Mouse (Mus musculus): ENCODE measurements around the gene Itgb2. TPM values are rescaled to one million over a fixed set of nuclear protein-coding genes. Genes with fewer than 3 reads are reported as not detected.

The Itgb2 gene
- polyA plus RNA-seq, 2 experiments = 8.7 to 11.1 TPM

- WGBS (ENCODE audit: insufficient replicate concordance) = 8% methylated on average over 18 of the region's 18 CpGs
- Histone ChIP-seq H3K4me1 (replicated peaks; ENCODE audit: control insufficient read depth in 2 of 2, insufficient read depth in 2 of 2, low read length in 1 of 2) (peaks cover 0 to 6% of the 10 kb centered on the region in 2 experiments; a peak in 1 of 4 replicates), H3K4me3 (ENCODE audit: insufficient read depth in 1 of 2, low read depth in 2 of 2, low read length in 2 of 2) (no peak overlapping the region), H3K4me2 (ENCODE audit: low read depth) (peak overlapping the region; percentile 13), H3K9ac (replicated peaks) (no peak overlapping the region), H3K27ac (no peak overlapping the region), H3K27me3 (ENCODE audit: control insufficient read depth, insufficient read depth, low read length) (no peaks in the 10 kb centered on the region), H3K9me3 (ENCODE audit: control insufficient read depth, low read length) (no peaks in the 10 kb centered on the region), H3K36me3 (replicated peaks; ENCODE audit: control insufficient read depth, insufficient read depth, low read depth) (no peaks in the 10 kb centered on the region)
- ATAC-seq (ENCODE audit: insufficient read depth) = no peak
- no peak for DNase-seq (ENCODE audit: low read depth in 3 of 3, low spot score in 3 of 3)
- TF ChIP-seq CTCF (IDR thresholded peaks at IDR 0.05; ENCODE audit: low read depth) (no peak), EP300 (IDR thresholded peaks at IDR 0.05; ENCODE audit: low read depth) (no peak)
Measured at GRCm38 (mm10) chr10:77522021-77522731, 7.9 kb upstream of the Itgb2 start.

- no peak overlapping the region for H3K4me3 ChIP-seq (ENCODE audit: insufficient read depth in 1 of 2, low read depth in 2 of 2, low read length in 2 of 2)
- TF ChIP-seq CTCF (IDR thresholded peaks at IDR 0.05; ENCODE audit: low read depth) (no peak), EP300 (IDR thresholded peaks at IDR 0.05; ENCODE audit: low read depth) (no peak)
- no peak overlapping the region for H3K27ac ChIP-seq
- H3K36me3 ChIP-seq (replicated peaks; ENCODE audit: control insufficient read depth, insufficient read depth, low read depth) = no peaks in the 10 kb centered on the region
- DNase-seq (ENCODE audit: low read depth in 3 of 3, low spot score in 3 of 3) (no peak), ATAC-seq (ENCODE audit: insufficient read depth) (no peak)
- no peak overlapping the region for H3K9ac ChIP-seq (replicated peaks)
- no peaks in the 10 kb centered on the region for H3K9me3 ChIP-seq (ENCODE audit: control insufficient read depth, low read length)
- peaks cover 0 to 6% of the 10 kb centered on the region in 2 experiments; a peak in 1 of 4 replicates for H3K4me1 ChIP-seq (replicated peaks; ENCODE audit: control insufficient read depth in 2 of 2, insufficient read depth in 2 of 2, low read length in 1 of 2)
- peak overlapping the region; percentile 13 for H3K4me2 ChIP-seq (ENCODE audit: low read depth)
- 45% methylated on average over 12 of the region's 12 CpGs for WGBS (ENCODE audit: insufficient replicate concordance)
- no peaks in the 10 kb centered on the region for H3K27me3 ChIP-seq (ENCODE audit: control insufficient read depth, insufficient read depth, low read length)
Measured at GRCm38 (mm10) chr10:77522746-77523145, 7.3 kb upstream of the Itgb2 start.

- H3K4me1 ChIP-seq (replicated peaks; ENCODE audit: control insufficient read depth in 2 of 2, insufficient read depth in 2 of 2, low read length in 1 of 2) = peaks cover 0 to 8% of the 10 kb centered on the region in 2 experiments; a peak in 2 of 4 replicates
- no peak overlapping the region for H3K9ac ChIP-seq (replicated peaks)
- no peak for TF ChIP-seq CTCF (IDR thresholded peaks at IDR 0.05; ENCODE audit: low read depth)
- no peak for TF ChIP-seq EP300 (IDR thresholded peaks at IDR 0.05; ENCODE audit: low read depth)
- H3K27me3 ChIP-seq (ENCODE audit: control insufficient read depth, insufficient read depth, low read length) = no peaks in the 10 kb centered on the region
- H3K4me2 ChIP-seq (ENCODE audit: low read depth) = no peak overlapping the region
- DNase-seq (ENCODE audit: low read depth in 3 of 3, low spot score in 3 of 3) (no peak), ATAC-seq (ENCODE audit: insufficient read depth) (no peak)
- no peaks in the 10 kb centered on the region for H3K9me3 ChIP-seq (ENCODE audit: control insufficient read depth, low read length)
- H3K36me3 ChIP-seq (replicated peaks; ENCODE audit: control insufficient read depth, insufficient read depth, low read depth) = no peaks in the 10 kb centered on the region
- H3K27ac ChIP-seq = no peak overlapping the region
- no peak overlapping the region for H3K4me3 ChIP-seq (ENCODE audit: insufficient read depth in 1 of 2, low read depth in 2 of 2, low read length in 2 of 2)
- WGBS (ENCODE audit: insufficient replicate concordance) = 15% methylated on average over 7 of the region's 7 CpGs
Measured at GRCm38 (mm10) chr10:77523321-77523720, 6.7 kb upstream of the Itgb2 start.

GRCm38 (mm10) chr10:77526488-77526887 is 3.6 kb upstream of the Itgb2 start:
- Histone ChIP-seq H3K9ac (replicated peaks) (no peak overlapping the region), H3K27ac (no peak overlapping the region), H3K27me3 (ENCODE audit: control insufficient read depth, insufficient read depth, low read length) (no peaks in the 10 kb centered on the region), H3K4me1 (replicated peaks; ENCODE audit: control insufficient read depth in 2 of 2, insufficient read depth in 2 of 2, low read length in 1 of 2) (peaks cover 7 to 30% of the 10 kb centered on the region in 2 experiments; a peak in 3 of 4 replicates), H3K4me3 (ENCODE audit: insufficient read depth in 1 of 2, low read depth in 2 of 2, low read length in 2 of 2) (no peak overlapping the region), H3K36me3 (replicated peaks; ENCODE audit: control insufficient read depth, insufficient read depth, low read depth) (no peaks in the 10 kb centered on the region), H3K4me2 (ENCODE audit: low read depth) (no peak overlapping the region), H3K9me3 (ENCODE audit: control insufficient read depth, low read length) (no peaks in the 10 kb centered on the region)
- ATAC-seq (ENCODE audit: insufficient read depth) (no peak), DNase-seq (ENCODE audit: low read depth in 3 of 3, low spot score in 3 of 3) (no peak)
- TF ChIP-seq EP300 (IDR thresholded peaks at IDR 0.05; ENCODE audit: low read depth) = no peak
- TF ChIP-seq CTCF (IDR thresholded peaks at IDR 0.05; ENCODE audit: low read depth) = no peak
- whole genome bisulfite sequencing (ENCODE audit: insufficient replicate concordance) = 73% methylated on average over 2 of the region's 2 CpGs

GRCm38 (mm10) chr10:77528634-77529033 is 1.4 kb upstream of the Itgb2 start:
- DNase-seq (ENCODE audit: low read depth in 3 of 3, low spot score in 3 of 3) (no peak), ATAC-seq (ENCODE audit: insufficient read depth) (peak; percentile 44; the same call in 1 of the 2 replicates)
- H3K4me1 ChIP-seq (replicated peaks; ENCODE audit: control insufficient read depth in 2 of 2, insufficient read depth in 2 of 2, low read length in 1 of 2) = peaks cover 10 to 31% of the 10 kb centered on the region in 2 experiments

More at GRCm38 (mm10) chr10:77528634-77529033, 1.4 kb upstream of the Itgb2 start:
- Histone ChIP-seq H3K9me3 (ENCODE audit: control insufficient read depth, low read length) (no peaks in the 10 kb centered on the region), H3K27ac (no peak overlapping the region), H3K9ac (replicated peaks) (no peak overlapping the region), H3K4me3 (ENCODE audit: insufficient read depth in 1 of 2, low read depth in 2 of 2, low read length in 2 of 2) (no peak overlapping the region), H3K4me2 (ENCODE audit: low read depth) (no peak overlapping the region), H3K36me3 (replicated peaks; ENCODE audit: control insufficient read depth, insufficient read depth, low read depth) (no peaks in the 10 kb centered on the region), H3K27me3 (ENCODE audit: control insufficient read depth, insufficient read depth, low read length) (no peaks in the 10 kb centered on the region)
- no peak for TF ChIP-seq EP300 (IDR thresholded peaks at IDR 0.05; ENCODE audit: low read depth)
- TF ChIP-seq CTCF (IDR thresholded peaks at IDR 0.05; ENCODE audit: low read depth) = no peak
- 53% methylated on average over 6 of the region's 6 CpGs for WGBS (ENCODE audit: insufficient replicate concordance)
